Mouse (Mus musculus): ENCODE data around the gene Rpl19. TPM values are rescaled to one million over a fixed set of nuclear protein-coding genes. Genes with fewer than 3 reads are reported as not detected.

Gene Rpl19
- polyA plus RNA-seq, 1 experiment from 2014 or later, result 709 TPM

- 0 out of 2 replicates have a peak, but pooled peaks cover 2% of the 10 kb centered on the region for H3K27me3 ChIP-seq (replicated peaks)
- no peak overlapping the region for H3K27ac ChIP-seq
- ATAC-seq (ENCODE audit: low FRiP score, low read depth), result no peak
- peaks cover 19% of the 10 kb centered on the region; the same call in 1 of the 2 replicates for H3K4me1 ChIP-seq
- no peak overlapping the region for H3K9ac ChIP-seq
- H3K4me2 ChIP-seq (replicated peaks), result no peak overlapping the region
- H3K4me3 ChIP-seq, result no peak overlapping the region
- no peaks in the 10 kb centered on the region for H3K36me3 ChIP-seq
- WGBS, result 67% methylated on average over 6 of the region's 6 CpGs
- H3K9me3 ChIP-seq, result 0 out of 2 replicates have a peak, but pooled peaks cover 1% of the 10 kb centered on the region
Measured at GRCm38 (mm10) chr11:98061904-98062562, 35.5 kb downstream of the Rpl19 start.

GRCm38 (mm10) chr11:98066201-98066600, 39.7 kb downstream of the Rpl19 start:
- peaks cover 8% of the 10 kb centered on the region; the same call in 1 of the 2 replicates for H3K9me3 ChIP-seq
- H3K4me3 ChIP-seq, result no peak overlapping the region
- H3K36me3 ChIP-seq, result no peaks in the 10 kb centered on the region
- no peak overlapping the region for H3K9ac ChIP-seq
- ATAC-seq (ENCODE audit: low FRiP score, low read depth), result no peak
- H3K27me3 ChIP-seq (replicated peaks), result no peaks in the 10 kb centered on the region
- no peaks in the 10 kb centered on the region for H3K4me1 ChIP-seq
- H3K27ac ChIP-seq, result no peak overlapping the region
- no peak overlapping the region for H3K4me2 ChIP-seq (replicated peaks)
- 92% methylated on average over 12 of the region's 12 CpGs for WGBS

- Histone ChIP-seq H3K27me3 (replicated peaks) (no peaks in the 10 kb centered on the region), H3K4me2 (replicated peaks) (no peak overlapping the region), H3K9ac (no peak overlapping the region), H3K4me1 (no peaks in the 10 kb centered on the region), H3K27ac (no peak overlapping the region), H3K4me3 (no peak overlapping the region), H3K36me3 (no peaks in the 10 kb centered on the region), H3K9me3 (peaks cover 8% of the 10 kb centered on the region; the same call in 1 of the 2 replicates)
- ATAC-seq (ENCODE audit: low FRiP score, low read depth), result no peak
- WGBS, result 94% methylated on average over 21 of the region's 21 CpGs
Measured at GRCm38 (mm10) chr11:98067255-98067654, 40.7 kb downstream of the Rpl19 start.

- Histone ChIP-seq H3K9ac (no peak overlapping the region), H3K4me3 (no peak overlapping the region), H3K4me2 (replicated peaks) (no peak overlapping the region), H3K36me3 (no peaks in the 10 kb centered on the region), H3K27ac (no peak overlapping the region), H3K4me1 (no peaks in the 10 kb centered on the region), H3K27me3 (replicated peaks) (no peaks in the 10 kb centered on the region), H3K9me3 (no peaks in the 10 kb centered on the region)
- ATAC-seq (ENCODE audit: low FRiP score, low read depth), result no peak
- 93% methylated on average over 4 of the region's 4 CpGs for WGBS
Measured at GRCm38 (mm10) chr11:98073442-98073841, 46.9 kb downstream of the Rpl19 start.

- WGBS, result 20% methylated on average over 13 of the region's 13 CpGs
- Histone ChIP-seq H3K9me3 (no peaks in the 10 kb centered on the region), H3K4me1 (no peaks in the 10 kb centered on the region), H3K36me3 (no peaks in the 10 kb centered on the region), H3K27me3 (replicated peaks) (no peaks in the 10 kb centered on the region), H3K9ac (no peak overlapping the region), H3K4me3 (no peak overlapping the region), H3K27ac (no peak overlapping the region), H3K4me2 (replicated peaks) (peak overlapping the region; percentile 18; the same call in 1 of the 2 replicates)
- ATAC-seq (ENCODE audit: low FRiP score, low read depth), result no peak
Measured at GRCm38 (mm10) chr11:98075195-98075808, 48.8 kb downstream of the Rpl19 start.

GRCm38 (mm10) chr11:98077086-98077485, 50.6 kb downstream of the Rpl19 start:
- Histone ChIP-seq H3K4me1 (no peaks in the 10 kb centered on the region), H3K27me3 (replicated peaks) (no peaks in the 10 kb centered on the region), H3K4me3 (no peak overlapping the region), H3K27ac (no peak overlapping the region), H3K9me3 (no peaks in the 10 kb centered on the region), H3K4me2 (replicated peaks) (no peak overlapping the region), H3K9ac (no peak overlapping the region), H3K36me3 (no peaks in the 10 kb centered on the region; the same call in 1 of the 2 replicates)
- ATAC-seq (ENCODE audit: low FRiP score, low read depth), result no peak
- WGBS, result 86% methylated on average over 8 of the region's 8 CpGs

Small RNAs within 50 kb of the gene (microRNA-seq; reads per million reads assigned to microRNA genes)
- not detected for gene Gm27597

Other genes starting within 250 kb of the Rpl19 start
- 369 and 383 TPM in 2 replicates for gene Rpl23, start 244.3 kb upstream of the Rpl19 start, polyA plus RNA-seq (2016; fragmentation: Nextera tagmentation; extraction: Ambion mirVana)
- gene Lasp1, start 227.7 kb upstream of the Rpl19 start, polyA plus RNA-seq (2016; fragmentation: Nextera tagmentation; extraction: Ambion mirVana), result 103 and 105 TPM in 2 replicates
- 12.9 and 15.8 TPM in 2 replicates for gene B230217C12Rik, start 185.9 kb upstream of the Rpl19 start, polyA plus RNA-seq (2016; fragmentation: Nextera tagmentation; extraction: Ambion mirVana)
- gene Fbxo47, start 142.6 kb upstream of the Rpl19 start, polyA plus RNA-seq (2016; fragmentation: Nextera tagmentation; extraction: Ambion mirVana), result 0.72 and 0.85 TPM in 2 replicates
- 0.24 and 0.68 TPM in 2 replicates for gene Plxdc1, start 40.3 kb upstream of the Rpl19 start, polyA plus RNA-seq (2016; fragmentation: Nextera tagmentation; extraction: Ambion mirVana)
- 6.8 and 8.6 TPM in 2 replicates for gene Arl5c, start 30.5 kb upstream of the Rpl19 start, polyA plus RNA-seq (2016; fragmentation: Nextera tagmentation; extraction: Ambion mirVana)
- 38.2 and 40.9 TPM in 2 replicates for gene Cacnb1, start 3.7 kb upstream of the Rpl19 start, polyA plus RNA-seq (2016; fragmentation: Nextera tagmentation; extraction: Ambion mirVana)
- gene Stac2, start 26.8 kb downstream of the Rpl19 start, polyA plus RNA-seq (2016; fragmentation: Nextera tagmentation; extraction: Ambion mirVana), result 10.2 and 11.2 TPM in 2 replicates
- 33.1 and 40.7 TPM in 2 replicates for gene Fbxl20, start 123.7 kb downstream of the Rpl19 start, polyA plus RNA-seq (2016; fragmentation: Nextera tagmentation; extraction: Ambion mirVana)
- 62.9 and 74.0 TPM in 2 replicates for gene Med1, start 166.6 kb downstream of the Rpl19 start, polyA plus RNA-seq (2016; fragmentation: Nextera tagmentation; extraction: Ambion mirVana)
- gene Cdk12, start 176.3 kb downstream of the Rpl19 start, polyA plus RNA-seq (2016; fragmentation: Nextera tagmentation; extraction: Ambion mirVana), result 13.5 and 13.6 TPM in 2 replicates

All from neural tube, embryonic 12.5 days (tissue).